Mouse (Mus musculus) thymus, postnatal 36 days (tissue): ENCODE measurements around the gene Tshz2.
"Not testable (repeated sequence)": the region's sequence is repeated elsewhere in the genome, so short reads cannot be mapped to it uniquely, and the experiment has no call there.

Experiments
- DNase-seq, 2 experiments: peaks; one replicate each; pipeline ENCODE4 v3.0.0; 2022; ENCODE audit warnings: mixed read lengths in 2 of 2

The Tshz2 gene

DNA sequence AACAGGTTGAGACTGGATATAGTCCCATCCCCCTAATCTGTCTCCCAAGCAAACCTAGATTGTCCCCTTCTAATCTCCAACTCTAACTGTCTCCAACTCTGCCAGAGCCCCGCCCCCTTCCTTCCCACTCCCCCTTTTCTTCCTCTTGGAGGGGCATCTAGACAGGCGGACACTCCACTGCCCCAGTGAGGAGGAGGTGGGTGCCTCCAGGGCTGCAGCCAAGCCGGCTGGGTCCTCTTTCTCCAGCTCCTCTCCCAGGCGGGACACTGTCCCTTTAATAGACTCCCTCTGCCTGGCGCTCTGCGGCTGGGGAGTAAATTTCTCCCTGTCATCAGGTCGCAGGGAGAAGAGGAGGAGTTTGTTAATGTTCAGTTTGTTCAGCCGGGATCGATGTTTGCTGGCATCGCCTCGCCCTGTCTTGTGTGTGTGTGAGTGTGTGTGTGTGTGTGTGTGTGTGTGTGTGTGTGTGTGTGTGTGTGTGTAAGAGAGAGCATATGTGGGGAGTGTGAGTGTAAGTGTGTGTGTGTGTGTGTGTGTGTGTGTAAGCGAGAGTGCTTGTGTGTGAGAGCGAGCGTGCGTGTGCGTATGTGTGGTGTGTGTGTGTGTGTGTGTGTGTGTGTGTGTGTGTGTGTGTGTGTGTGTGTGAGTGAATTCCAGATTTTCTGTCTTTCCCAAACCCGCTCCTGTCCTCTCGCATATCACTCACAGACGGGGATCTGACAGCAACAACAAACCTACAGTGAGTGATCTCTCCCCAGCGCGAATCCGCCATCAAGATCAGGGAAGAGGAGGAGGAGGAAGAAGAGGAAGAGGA is at the start of gene Tshz2:
Gene Tshz2 (plus strand): TSS at position 676 of the 814 bp plus-strand sequence.
- DNase-seq: no peak

DNA sequence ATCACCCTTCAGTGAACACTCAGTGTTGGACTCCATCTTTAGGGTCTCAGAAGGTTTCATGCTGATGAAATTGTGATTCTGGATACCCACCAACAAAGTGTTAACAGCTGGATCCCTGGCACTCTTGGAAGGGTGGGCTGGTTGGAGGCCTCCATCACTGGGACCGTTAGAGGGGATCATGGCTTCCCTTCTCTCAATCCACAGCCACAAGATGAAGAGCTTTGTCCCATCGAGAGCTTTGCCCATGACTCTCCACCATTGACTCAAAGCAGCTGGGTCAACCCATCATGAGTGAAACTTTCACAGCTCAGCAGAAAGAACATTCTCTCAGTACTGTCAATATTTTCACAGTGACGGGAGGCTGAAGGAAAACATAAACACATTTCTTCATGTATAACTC is 49.3 kb upstream of the Tshz2 start:
- no peak for DNase-seq

- no peak for DNase-seq
Observed at GRCm38 (mm10) chr2:169584745-169585456, 47.9 kb upstream of the Tshz2 start.

DNA sequence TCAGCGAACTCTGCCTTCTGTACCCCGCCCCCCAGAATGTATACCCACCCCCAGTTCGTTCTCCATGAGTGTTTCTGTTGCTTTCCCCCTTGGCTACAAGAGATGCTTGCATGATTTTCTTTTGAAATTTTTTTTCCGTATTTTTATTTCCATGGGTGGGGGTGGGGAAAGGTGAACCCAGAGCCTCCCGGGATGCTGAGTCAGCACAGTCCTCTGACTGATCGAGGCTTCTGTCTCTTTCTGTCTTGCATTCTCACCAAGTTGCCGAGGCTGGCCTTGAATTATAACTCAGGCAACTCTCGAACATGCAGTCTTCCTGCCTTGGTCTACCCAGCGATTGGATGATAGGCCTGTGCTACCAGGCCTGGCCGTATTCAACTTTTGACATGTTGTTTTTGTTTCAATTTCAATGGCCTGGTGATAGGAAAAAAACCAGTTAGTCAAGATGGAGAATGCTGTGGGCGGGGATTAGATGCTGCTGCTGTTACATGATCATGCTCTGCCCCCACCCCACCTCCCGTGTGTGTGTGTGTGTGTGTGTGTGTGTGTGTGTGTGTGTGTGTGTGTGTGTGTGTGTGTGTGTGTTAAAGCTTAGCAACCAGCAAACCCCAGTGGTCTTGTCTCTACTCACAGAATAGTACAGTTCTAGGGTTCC is 47.1 kb upstream of the Tshz2 start:
- no peak for DNase-seq

DNA sequence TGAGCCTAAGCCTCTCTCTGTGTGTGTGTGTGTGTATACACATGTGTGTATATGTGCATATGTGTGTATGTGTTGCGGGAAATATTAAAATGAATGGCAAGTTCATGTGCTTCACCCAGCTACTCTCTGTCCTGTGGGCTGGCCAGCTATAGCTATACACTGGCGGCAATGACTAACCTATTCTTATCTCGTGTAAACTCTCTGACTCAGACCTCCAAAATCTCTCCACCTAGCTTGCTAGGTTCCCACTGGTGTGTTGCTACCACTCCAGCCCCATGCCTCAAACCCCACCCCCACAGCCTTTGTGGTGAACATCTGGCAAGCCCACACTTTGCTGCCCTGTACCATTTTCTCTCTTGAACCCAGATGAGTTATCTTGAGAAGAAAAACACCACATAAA is 46.1 kb upstream of the Tshz2 start:
- DNase-seq: no peak

DNA sequence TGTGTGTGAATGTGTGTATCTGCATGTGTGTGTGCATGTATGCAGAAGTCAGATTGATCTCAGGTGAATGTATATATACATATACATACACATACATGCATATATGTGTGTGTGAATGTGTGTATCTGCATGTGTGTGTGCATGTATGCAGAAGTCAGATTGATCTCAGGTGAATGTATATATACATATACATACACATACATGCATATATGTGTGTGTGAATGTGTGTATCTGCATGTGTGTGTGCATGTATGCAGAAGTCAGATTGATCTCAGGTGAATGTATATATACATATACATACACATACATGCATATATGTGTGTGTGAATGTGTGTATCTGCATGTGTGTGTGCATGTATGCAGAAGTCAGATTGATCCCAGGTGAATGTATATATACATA is 45.2 kb upstream of the Tshz2 start, which contains the start of gene Gm11011:
Gene Gm11011 (minus strand): TSS at position 101 of the 400 bp plus-strand sequence.
- not testable (repeated sequence) for DNase-seq

DNA sequence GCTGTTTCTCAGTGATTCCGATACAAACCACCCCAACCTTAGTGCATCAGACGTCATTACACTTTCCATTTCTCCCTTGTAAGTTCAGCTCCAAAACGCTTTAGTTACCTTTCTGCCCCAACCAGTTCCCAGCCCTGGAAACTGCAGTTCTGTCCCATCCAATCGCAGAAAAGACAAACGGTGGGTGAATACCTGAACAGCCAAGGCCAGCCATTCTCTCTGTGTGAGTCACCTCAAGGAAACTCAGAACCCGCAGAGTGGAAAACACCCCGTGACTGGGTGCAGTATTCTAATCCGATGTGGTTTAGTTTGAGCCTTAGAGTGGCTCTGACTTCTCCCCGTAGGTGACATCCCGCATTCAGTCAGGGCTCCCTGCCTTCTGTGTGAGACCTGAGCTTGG is 43.1 kb upstream of the Tshz2 start:
- no peak for DNase-seq

DNA sequence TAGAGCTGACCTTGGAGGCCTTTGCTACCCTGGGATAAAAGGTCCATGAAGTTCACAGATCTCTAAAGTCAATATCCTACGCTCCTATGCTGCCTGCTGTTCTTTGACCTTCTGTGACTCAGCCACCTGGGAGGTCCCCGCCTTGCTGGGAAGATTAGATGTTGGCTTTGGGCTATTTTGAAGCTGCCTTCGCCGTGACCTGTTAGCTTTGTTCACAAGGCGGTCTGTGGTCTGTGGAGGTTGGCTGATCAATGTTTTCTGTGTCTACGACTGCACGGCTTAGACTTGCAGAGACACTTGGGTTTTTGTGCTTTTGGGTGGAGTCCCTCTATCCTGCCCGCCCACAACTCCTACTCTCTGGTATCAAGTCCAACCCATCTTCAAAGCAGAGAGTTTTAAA is 42.4 kb upstream of the Tshz2 start:
- DNase-seq: no peak

DNA sequence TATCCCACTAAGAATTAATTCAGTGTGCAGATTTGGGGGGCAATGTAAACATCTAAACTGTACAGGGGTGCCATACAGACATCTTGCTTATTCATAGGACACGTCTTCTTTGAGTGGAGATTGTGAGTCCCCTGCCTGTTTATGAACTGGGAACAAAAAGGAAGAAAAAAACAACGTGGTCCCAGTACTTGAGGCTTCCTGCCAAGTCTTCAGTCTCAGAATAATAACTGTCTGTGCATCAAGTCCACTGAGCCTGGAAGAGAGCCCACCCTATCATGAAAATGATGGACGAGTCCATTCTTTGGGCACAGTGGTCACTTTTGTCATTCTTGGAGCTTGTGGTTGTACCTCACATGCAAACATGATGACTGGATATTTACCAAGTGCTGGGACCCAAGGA is 39.1 kb upstream of the Tshz2 start:
- no peak for DNase-seq

- no peak for DNase-seq
Observed at GRCm38 (mm10) chr2:169597357-169597756, 35.5 kb upstream of the Tshz2 start.

- no peak for DNase-seq
Observed at GRCm38 (mm10) chr2:169597971-169598370, 34.8 kb upstream of the Tshz2 start.

GRCm38 (mm10) chr2:169599591-169599990 is 33.2 kb upstream of the Tshz2 start:
- no peak for DNase-seq

- DNase-seq: no peak
Observed at GRCm38 (mm10) chr2:169600163-169600562, 32.6 kb upstream of the Tshz2 start.

DNA sequence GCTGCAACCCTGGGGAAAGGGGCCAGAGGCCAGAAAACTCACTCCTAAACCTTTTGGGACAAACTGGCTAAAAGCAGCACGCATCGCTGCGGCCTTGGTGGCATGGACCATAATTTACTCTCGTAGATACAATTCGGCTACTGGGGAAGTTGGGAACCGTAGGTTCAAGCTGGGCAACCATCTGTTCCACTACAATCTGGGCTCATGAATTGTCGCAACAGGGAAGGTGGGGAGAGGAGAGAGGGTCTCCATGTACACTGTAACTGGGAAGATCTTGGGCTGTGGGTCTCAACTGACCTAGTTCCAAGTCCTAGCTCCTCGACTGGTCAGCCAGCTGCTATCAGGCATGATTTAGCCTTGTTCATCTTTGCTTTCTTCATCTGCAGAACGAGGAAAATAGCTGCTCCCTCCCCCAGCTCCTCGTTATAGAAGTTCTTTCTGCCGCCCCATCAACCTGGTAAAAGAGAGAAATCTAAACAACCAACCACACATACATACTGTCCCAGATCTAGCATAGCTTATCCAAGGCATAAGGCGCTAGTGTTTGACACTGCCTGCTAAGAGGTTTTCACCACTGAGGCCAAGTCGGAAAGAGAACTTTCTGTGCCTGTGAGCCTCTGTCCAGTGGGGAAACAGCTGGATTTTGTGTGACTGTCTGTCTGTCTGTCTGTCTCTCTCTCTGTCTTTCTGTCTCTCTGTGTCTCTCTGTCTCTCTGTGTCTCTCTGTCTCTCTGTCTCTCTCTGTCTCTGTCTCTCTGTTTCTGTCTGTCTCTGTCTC is 25.7 kb upstream of the Tshz2 start:
- DNase-seq: no peak

DNA sequence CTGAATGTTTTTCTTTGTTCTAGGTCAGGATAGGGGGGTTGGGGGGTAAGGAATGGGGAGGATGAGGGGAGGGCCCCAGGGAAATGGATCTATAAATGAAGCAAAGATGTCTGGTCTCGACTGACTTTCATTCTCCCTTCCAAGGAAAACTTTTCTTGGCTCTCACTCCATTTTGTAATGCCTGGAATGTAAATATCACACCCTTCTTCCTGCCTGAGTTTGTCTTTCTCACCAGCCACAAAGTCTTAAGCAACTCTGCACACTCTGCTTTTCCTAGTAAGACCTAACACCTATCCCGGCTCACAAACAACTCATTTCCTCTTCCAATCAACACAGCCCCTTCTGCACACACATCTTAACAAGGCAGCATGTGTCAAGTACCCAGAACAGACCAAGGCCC is 25.0 kb upstream of the Tshz2 start:
- no peak for DNase-seq

DNA sequence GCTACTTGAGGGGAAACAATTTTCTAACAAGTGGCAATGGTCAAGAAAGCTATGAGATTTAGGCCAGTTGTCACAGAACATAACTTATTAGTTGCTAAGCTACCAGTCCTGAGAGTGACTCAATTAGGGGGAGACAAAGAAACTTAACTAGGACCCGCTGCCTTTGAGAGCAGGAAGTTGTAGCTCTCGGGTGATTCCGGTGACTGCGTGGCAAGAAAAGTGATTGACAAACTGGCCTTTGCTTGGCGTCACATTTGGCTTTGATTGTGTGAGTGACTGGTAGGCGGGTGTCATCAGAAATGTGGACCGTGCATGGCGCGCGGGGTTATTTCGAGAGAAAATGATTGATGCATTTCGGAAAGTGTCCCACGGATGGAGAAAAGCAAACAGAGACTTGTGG is 22.9 kb upstream of the Tshz2 start:
- no peak for DNase-seq

- no peak for DNase-seq
Observed at GRCm38 (mm10) chr2:169610882-169611281, 21.9 kb upstream of the Tshz2 start.

DNA sequence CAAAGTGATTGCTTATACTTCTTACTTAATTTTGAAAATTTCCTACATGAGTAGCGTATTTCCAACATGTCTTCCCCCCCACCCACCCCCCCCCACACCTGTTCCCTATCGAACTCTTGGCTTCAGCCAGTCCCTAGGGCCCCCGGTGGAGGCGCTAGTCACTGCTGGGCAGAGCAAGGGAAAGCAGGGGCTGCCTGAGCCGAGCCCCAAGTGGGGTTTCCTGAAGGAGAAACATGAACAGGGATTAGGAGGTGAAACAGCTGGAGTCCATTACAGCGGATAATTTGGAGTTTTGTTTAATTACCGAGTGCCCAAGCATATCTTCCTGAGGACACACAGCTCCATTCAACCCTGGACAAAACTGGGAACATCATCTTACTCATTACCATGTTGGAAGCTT is 21.3 kb upstream of the Tshz2 start:
- DNase-seq: no peak

DNA sequence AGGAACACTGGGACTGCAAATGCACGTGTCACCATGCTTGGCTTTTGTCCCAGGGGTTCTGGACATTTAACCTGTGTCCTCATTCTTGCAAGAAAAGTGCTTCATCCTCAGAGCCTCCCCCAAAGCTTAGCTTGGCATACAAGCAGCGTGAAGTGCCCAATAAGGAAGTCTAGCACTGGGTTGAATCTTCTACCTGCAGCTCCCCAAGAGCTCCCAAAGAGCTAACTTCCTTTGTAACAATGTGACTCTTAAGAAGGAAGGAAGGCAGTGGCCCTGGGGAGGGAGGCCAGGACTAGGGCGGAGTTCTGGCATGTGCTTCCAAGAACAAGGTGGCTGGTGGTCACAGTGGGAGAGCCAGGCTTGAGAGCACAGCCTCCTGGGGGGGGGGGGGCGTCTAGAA is 18.1 kb upstream of the Tshz2 start:
- no peak for DNase-seq

GRCm38 (mm10) chr2:169615998-169616397 is 16.8 kb upstream of the Tshz2 start:
- DNase-seq: no peak

GRCm38 (mm10) chr2:169621201-169621710 is 11.6 kb upstream of the Tshz2 start:
- no peak for DNase-seq

DNA sequence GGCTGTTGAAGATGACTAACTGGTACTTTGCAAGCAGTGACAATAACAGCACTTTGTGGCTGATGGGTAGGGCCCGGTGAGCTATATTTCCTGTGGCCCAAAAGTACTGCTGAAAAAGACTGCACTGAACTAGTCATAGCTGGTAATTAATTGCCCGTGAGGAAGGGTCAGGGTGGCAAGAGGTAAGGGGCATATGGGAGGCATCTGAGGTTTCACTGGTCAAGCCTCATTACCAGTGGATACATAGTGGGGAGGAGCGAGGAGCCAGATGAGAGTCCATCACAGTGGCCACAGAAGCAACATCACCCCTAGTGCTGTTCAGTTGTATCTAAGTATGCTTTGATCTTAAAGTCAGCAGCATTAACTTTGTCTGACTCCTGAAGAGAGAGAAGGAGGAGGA is 2.7 kb upstream of the Tshz2 start:
- DNase-seq: no peak
